Mouse (Mus musculus): Measurements from ENCODE around the gene Alyref2. TPM values are rescaled to one million over a fixed set of nuclear protein-coding genes. Genes with fewer than 3 reads are reported as not detected.

The Alyref2 gene
- polyA plus RNA-seq, 1 experiment from 2014 or later: 28.2 TPM

- H3K27me3 ChIP-seq (ENCODE audit: control insufficient read depth, insufficient read depth, low read length): no peaks in the 10 kb centered on the region
- no peaks in the 10 kb centered on the region for H3K4me1 ChIP-seq (ENCODE audit: control insufficient read depth, insufficient read depth, low read length)
- WGBS: 63% methylated on average over 27 of the region's 27 CpGs
- DNase-seq (peak; percentile 51), ATAC-seq (ENCODE audit: low FRiP score, low TSS enrichment) (no peak)
- H3K36me3 ChIP-seq (ENCODE audit: control insufficient read depth, insufficient read depth, low read length): no peaks in the 10 kb centered on the region
- peak overlapping the region; percentile 24 for H3K4me3 ChIP-seq (replicated peaks; ENCODE audit: low read depth, low read length)
- peak overlapping the region; percentile 41 for H3K4me2 ChIP-seq (ENCODE audit: low read length)
- H3K9me3 ChIP-seq (ENCODE audit: control insufficient read depth, low read length): peaks cover 8% of the 10 kb centered on the region
- 0 out of 2 replicates have a peak overlapping the region, but pooled peaks have one; percentile 26 for H3K27ac ChIP-seq (replicated peaks; ENCODE audit: low read depth, low read length)
- H3K9ac ChIP-seq (replicated peaks; ENCODE audit: low read length): no peak overlapping the region; the same call in 1 of the 2 replicates
Observed at GRCm38 (mm10) chr1:171477758-171478545, 25.3 kb upstream of the Alyref2 start.

- no peaks in the 10 kb centered on the region for H3K4me1 ChIP-seq (ENCODE audit: control insufficient read depth, insufficient read depth, low read length)
- no peak overlapping the region for H3K9ac ChIP-seq (replicated peaks; ENCODE audit: low read length)
- no peaks in the 10 kb centered on the region for H3K27me3 ChIP-seq (ENCODE audit: control insufficient read depth, insufficient read depth, low read length)
- no peak overlapping the region for H3K4me2 ChIP-seq (ENCODE audit: low read length)
- 59% methylated on average over 2 of the region's 2 CpGs for WGBS
- peak; percentile 69 for DNase-seq
- ATAC-seq (ENCODE audit: low FRiP score, low TSS enrichment): no peak
- H3K4me3 ChIP-seq (replicated peaks; ENCODE audit: low read depth, low read length): no peak overlapping the region
- H3K9me3 ChIP-seq (ENCODE audit: control insufficient read depth, low read length): peaks cover 10% of the 10 kb centered on the region
- no peaks in the 10 kb centered on the region for H3K36me3 ChIP-seq (ENCODE audit: control insufficient read depth, insufficient read depth, low read length)
- H3K27ac ChIP-seq (replicated peaks; ENCODE audit: low read depth, low read length): no peak overlapping the region
Observed at GRCm38 (mm10) chr1:171478968-171479367, 24.3 kb upstream of the Alyref2 start.

GRCm38 (mm10) chr1:171494241-171494640, 9.0 kb upstream of the Alyref2 start:
- no peak for DNase-seq
- Histone ChIP-seq H3K4me1 (ENCODE audit: control insufficient read depth, insufficient read depth, low read length) (no peaks in the 10 kb centered on the region), H3K9me3 (ENCODE audit: control insufficient read depth, low read length) (peaks cover 8% of the 10 kb centered on the region; the same call in 1 of the 2 replicates), H3K27me3 (ENCODE audit: control insufficient read depth, insufficient read depth, low read length) (no peaks in the 10 kb centered on the region), H3K4me2 (ENCODE audit: low read length) (no peak overlapping the region), H3K4me3 (replicated peaks; ENCODE audit: low read depth, low read length) (no peak overlapping the region), H3K27ac (replicated peaks; ENCODE audit: low read depth, low read length) (no peak overlapping the region), H3K9ac (replicated peaks; ENCODE audit: low read length) (no peak overlapping the region), H3K36me3 (ENCODE audit: control insufficient read depth, insufficient read depth, low read length) (no peaks in the 10 kb centered on the region)
- WGBS: 93% methylated on average over 13 of the region's 13 CpGs
- no peak for ATAC-seq (ENCODE audit: low FRiP score, low TSS enrichment)

- no peaks in the 10 kb centered on the region for H3K27me3 ChIP-seq (ENCODE audit: control insufficient read depth, insufficient read depth, low read length)
- H3K4me3 ChIP-seq (replicated peaks; ENCODE audit: low read depth, low read length): no peak overlapping the region
- DNase-seq: no peak
- H3K4me2 ChIP-seq (ENCODE audit: low read length): no peak overlapping the region
- no peaks in the 10 kb centered on the region for H3K36me3 ChIP-seq (ENCODE audit: control insufficient read depth, insufficient read depth, low read length)
- no peak overlapping the region for H3K27ac ChIP-seq (replicated peaks; ENCODE audit: low read depth, low read length)
- no peak for ATAC-seq (ENCODE audit: low FRiP score, low TSS enrichment)
- 0 out of 2 replicates have a peak, but pooled peaks cover 4% of the 10 kb centered on the region for H3K9me3 ChIP-seq (ENCODE audit: control insufficient read depth, low read length)
- 90% methylated on average over 6 of the region's 6 CpGs for WGBS
- H3K4me1 ChIP-seq (ENCODE audit: control insufficient read depth, insufficient read depth, low read length): no peaks in the 10 kb centered on the region
- H3K9ac ChIP-seq (replicated peaks; ENCODE audit: low read length): no peak overlapping the region
Observed at GRCm38 (mm10) chr1:171495371-171495770, 7.9 kb upstream of the Alyref2 start.

GRCm38 (mm10) chr1:171499856-171500255, 3.4 kb upstream of the Alyref2 start:
- Histone ChIP-seq H3K36me3 (ENCODE audit: control insufficient read depth, insufficient read depth, low read length) (no peaks in the 10 kb centered on the region), H3K27me3 (ENCODE audit: control insufficient read depth, insufficient read depth, low read length) (no peaks in the 10 kb centered on the region), H3K4me1 (ENCODE audit: control insufficient read depth, insufficient read depth, low read length) (peaks cover 3% of the 10 kb centered on the region; the same call in 1 of the 2 replicates), H3K9me3 (ENCODE audit: control insufficient read depth, low read length) (no peaks in the 10 kb centered on the region), H3K27ac (replicated peaks; ENCODE audit: low read depth, low read length) (0 out of 2 replicates have a peak overlapping the region, but pooled peaks have one; percentile 22), H3K9ac (replicated peaks; ENCODE audit: low read length) (no peak overlapping the region), H3K4me2 (ENCODE audit: low read length) (no peak overlapping the region), H3K4me3 (replicated peaks; ENCODE audit: low read depth, low read length) (no peak overlapping the region)
- 72% methylated on average over 5 of the region's 5 CpGs for WGBS
- DNase-seq: no peak
- no peak for ATAC-seq (ENCODE audit: low FRiP score, low TSS enrichment)

- Histone ChIP-seq H3K4me3 (replicated peaks; ENCODE audit: low read depth, low read length) (no peak overlapping the region), H3K9ac (replicated peaks; ENCODE audit: low read length) (no peak overlapping the region), H3K4me2 (ENCODE audit: low read length) (no peak overlapping the region), H3K27me3 (ENCODE audit: control insufficient read depth, insufficient read depth, low read length) (no peaks in the 10 kb centered on the region), H3K27ac (replicated peaks; ENCODE audit: low read depth, low read length) (no peak overlapping the region), H3K4me1 (ENCODE audit: control insufficient read depth, insufficient read depth, low read length) (peaks cover 4% of the 10 kb centered on the region; the same call in 1 of the 2 replicates), H3K9me3 (ENCODE audit: control insufficient read depth, low read length) (no peaks in the 10 kb centered on the region), H3K36me3 (ENCODE audit: control insufficient read depth, insufficient read depth, low read length) (no peaks in the 10 kb centered on the region)
- DNase-seq (no peak), ATAC-seq (ENCODE audit: low FRiP score, low TSS enrichment) (no peak)
- WGBS: 62% methylated on average over 6 of the region's 6 CpGs
Observed at GRCm38 (mm10) chr1:171501016-171501610, 2.2 kb upstream of the Alyref2 start.

GRCm38 (mm10) chr1:171501636-171502080, 1.6 kb upstream of the Alyref2 start:
- Histone ChIP-seq H3K4me3 (replicated peaks; ENCODE audit: low read depth, low read length) (0 out of 2 replicates have a peak overlapping the region, but pooled peaks have one; percentile 9), H3K27ac (replicated peaks; ENCODE audit: low read depth, low read length) (peak overlapping the region; percentile 64), H3K9ac (replicated peaks; ENCODE audit: low read length) (peak overlapping the region; percentile 16; the same call in 1 of the 2 replicates), H3K9me3 (ENCODE audit: control insufficient read depth, low read length) (no peaks in the 10 kb centered on the region), H3K4me2 (ENCODE audit: low read length) (peak overlapping the region; percentile 75), H3K36me3 (ENCODE audit: control insufficient read depth, insufficient read depth, low read length) (no peaks in the 10 kb centered on the region), H3K4me1 (ENCODE audit: control insufficient read depth, insufficient read depth, low read length) (peaks cover 4% of the 10 kb centered on the region; the same call in 1 of the 2 replicates), H3K27me3 (ENCODE audit: control insufficient read depth, insufficient read depth, low read length) (no peaks in the 10 kb centered on the region)
- DNase-seq (peak; percentile 80), ATAC-seq (ENCODE audit: low FRiP score, low TSS enrichment) (no peak)
- 3% methylated on average over 5 of the region's 5 CpGs for WGBS

GRCm38 (mm10) chr1:171502388-171503249, 659 bp upstream of the Alyref2 start:
- WGBS: under 1% methylated on average over 14 of the region's 14 CpGs
- peak overlapping the region; percentile 75 for H3K4me2 ChIP-seq (ENCODE audit: low read length)
- DNase-seq: peak; percentile 87
- H3K4me3 ChIP-seq (replicated peaks; ENCODE audit: low read depth, low read length): peak overlapping the region; percentile 63
- H3K9ac ChIP-seq (replicated peaks; ENCODE audit: low read length): peak overlapping the region; percentile 80
- no peaks in the 10 kb centered on the region for H3K36me3 ChIP-seq (ENCODE audit: control insufficient read depth, insufficient read depth, low read length)
- H3K27ac ChIP-seq (replicated peaks; ENCODE audit: low read depth, low read length): peak overlapping the region; percentile 96
- ATAC-seq (ENCODE audit: low FRiP score, low TSS enrichment): peak; percentile 85
- no peaks in the 10 kb centered on the region for H3K9me3 ChIP-seq (ENCODE audit: control insufficient read depth, low read length)
- H3K27me3 ChIP-seq (ENCODE audit: control insufficient read depth, insufficient read depth, low read length): no peaks in the 10 kb centered on the region
- peaks cover 4% of the 10 kb centered on the region; the same call in 1 of the 2 replicates for H3K4me1 ChIP-seq (ENCODE audit: control insufficient read depth, insufficient read depth, low read length)

Measured in midbrain, embryonic 14.5 days (tissue).